Mouse (Mus musculus) CH12.LX (cell line): ENCODE results near the gene H2-Eb2. TPM values are rescaled to one million over a fixed set of nuclear protein-coding genes. Genes with fewer than 3 reads are reported as not detected.

ENCODE experiments used
- DNase-seq: peaks from one replicate; pipeline ENCODE4 v3.0.0-alpha.2; 2013; ENCODE audit errors: extremely low read depth
- H3K27ac ChIP-seq: 2 replicates; pipeline ENCODE4 v1.5.1; 2012; ENCODE audit warnings: low read depth, mild to moderate bottlenecking, control low read depth, moderate library complexity; ENCODE audit not compliant: insufficient read depth
- H3K27me3 ChIP-seq: replicated peaks from 2 replicates; pipeline ENCODE3; 2012; ENCODE audit warnings: inconsistent platforms
- H3K36me3 ChIP-seq, 2 experiments: replicated peaks in 1 of 2; 2 replicates each; pipeline versions ENCODE3 to v1.6.1; 2012; ENCODE audit warnings: inconsistent platforms in 1 of 2, low read length in 1 of 2, mild to moderate bottlenecking in 1 of 2, mixed read lengths in 1 of 2, moderate library complexity in 1 of 2; ENCODE audit not compliant: control insufficient read depth in 1 of 2, insufficient read depth in 1 of 2
- H3K4me1 ChIP-seq, 2 experiments: 2 replicates each; pipeline ENCODE4 v1.6.1; 2012; ENCODE audit warnings: inconsistent platforms in 1 of 2, moderate library complexity in 1 of 2; ENCODE audit not compliant: insufficient read depth in 2 of 2, control insufficient read depth in 1 of 2
- H3K4me2 ChIP-seq: 2 replicates; pipeline ENCODE4 v1.6.1; 2012; ENCODE audit warnings: low read depth, mild to moderate bottlenecking, control low read depth; ENCODE audit not compliant: poor library complexity, insufficient read depth, severe bottlenecking
- H3K4me3 ChIP-seq, 3 experiments: fragments of 150-350 bp in 1 of 3; sonication (generic) in 1 of 3; replicated peaks in 1 of 3; 2 replicates each; pipeline versions ENCODE3 to v1.5.1; 2011 to 2012; ENCODE audit warnings: low read depth in 2 of 3, low read length in 2 of 3, mild to moderate bottlenecking in 2 of 3, moderate library complexity in 2 of 3, control low read depth in 1 of 3, improper control_type of control experiment in 1 of 3, inconsistent platforms in 1 of 3, mixed read lengths in 1 of 3; ENCODE audit not compliant: poor library complexity in 1 of 3
- H3K79me2 ChIP-seq: replicated peaks from 2 replicates; pipeline ENCODE4 v1.6.1; 2012; ENCODE audit warnings: mild to moderate bottlenecking, moderate library complexity; ENCODE audit not compliant: control insufficient read depth, poor library complexity, insufficient read depth, severe bottlenecking; ENCODE audit errors: extremely low read depth
- H3K9ac ChIP-seq: 2 replicates; pipeline ENCODE4 v1.6.1; 2012; ENCODE audit warnings: low read depth, mild to moderate bottlenecking, control low read depth, moderate library complexity; ENCODE audit not compliant: insufficient read depth
- H3K9me3 ChIP-seq: replicated peaks from 2 replicates; pipeline ENCODE3; 2012; ENCODE audit warnings: low read length, inconsistent platforms, mixed read lengths
- BHLHE40 ChIP-seq: IDR thresholded peaks from 2 replicates; pipeline ENCODE4 v1.6.1; 2011; ENCODE audit warnings: mild to moderate bottlenecking, low read depth, low read length, improper control_type of control experiment
- CHD1 ChIP-seq: IDR thresholded peaks from 2 replicates; pipeline ENCODE4 v1.6.1; 2012; ENCODE audit warnings: low read depth, low read length, improper control_type of control experiment, inconsistent platforms
- E2F4 ChIP-seq: IDR thresholded peaks from 2 replicates; pipeline ENCODE4 v1.6.1; 2011; ENCODE audit warnings: low read depth, low read length, improper control_type of control experiment; ENCODE audit not compliant: insufficient replicate concordance
- EP300 ChIP-seq: IDR thresholded peaks from 2 replicates; pipeline ENCODE4 v1.6.1; 2011; ENCODE audit warnings: low read length, improper control_type of control experiment
- ETS1 ChIP-seq: conservative IDR thresholded peaks from 2 replicates; pipeline ENCODE4 v1.6.1; 2012; ENCODE audit warnings: low read depth, mild to moderate bottlenecking, inconsistent platforms, low read length, improper control_type of control experiment, moderate library complexity
- GABPA ChIP-seq: IDR thresholded peaks from 2 replicates; pipeline ENCODE4 v1.6.1; 2012; ENCODE audit warnings: low read depth, low read length, improper control_type of control experiment, inconsistent platforms; ENCODE audit not compliant: insufficient replicate concordance
- IRF4 ChIP-seq: IDR thresholded peaks from 2 replicates; pipeline ENCODE4 v1.6.1; 2014; ENCODE audit warnings: low read depth, mild to moderate bottlenecking, inconsistent platforms, low read length, improper control_type of control experiment
- JUN ChIP-seq: IDR thresholded peaks from 2 replicates; pipeline ENCODE4 v1.6.1; 2011; ENCODE audit warnings: low read depth, mild to moderate bottlenecking, low read length, improper control_type of control experiment, moderate library complexity; ENCODE audit not compliant: insufficient read depth
- JUND ChIP-seq: conservative IDR thresholded peaks from 2 replicates; pipeline ENCODE4 v1.6.1; 2011; ENCODE audit warnings: low read depth, low read length, improper control_type of control experiment
- KAT2A ChIP-seq: IDR thresholded peaks from 2 replicates; pipeline ENCODE4 v1.6.1; 2012; ENCODE audit warnings: low read length, improper control_type of control experiment, inconsistent platforms; ENCODE audit not compliant: insufficient replicate concordance
- MAX ChIP-seq: IDR thresholded peaks from 2 replicates; pipeline ENCODE4 v1.6.1; 2011; ENCODE audit warnings: low read length, improper control_type of control experiment
- MAZ ChIP-seq: IDR thresholded peaks from 2 replicates; pipeline ENCODE4 v1.6.1; 2012; ENCODE audit warnings: low read depth, mild to moderate bottlenecking, inconsistent platforms, low read length, improper control_type of control experiment, moderate library complexity
- MXI1 ChIP-seq: IDR thresholded peaks from 2 replicates; pipeline ENCODE4 v1.6.1; 2011; ENCODE audit warnings: mild to moderate bottlenecking, low read depth, low read length, improper control_type of control experiment
- MYC ChIP-seq: IDR thresholded peaks from 2 replicates; pipeline ENCODE4 v1.6.1; 2011; ENCODE audit warnings: low read depth, mild to moderate bottlenecking, improper control_type of control experiment, low read length
- SMC3 ChIP-seq: IDR thresholded peaks from 2 replicates; pipeline ENCODE4 v1.6.1; 2011; ENCODE audit warnings: low read depth, low read length, improper control_type of control experiment
- TCF12 ChIP-seq: IDR thresholded peaks from 2 replicates; pipeline ENCODE4 v1.6.1; 2014; ENCODE audit warnings: low read depth, mild to moderate bottlenecking, inconsistent platforms, low read length, improper control_type of control experiment
- USF2 ChIP-seq: conservative IDR thresholded peaks from 2 replicates; pipeline ENCODE4 v1.6.1; 2011; ENCODE audit warnings: low read depth, low read length, improper control_type of control experiment
- ZC3H11A ChIP-seq: IDR thresholded peaks from 2 replicates; pipeline ENCODE4 v1.6.1; 2012; ENCODE audit warnings: low read depth, mild to moderate bottlenecking, inconsistent platforms, low read length, improper control_type of control experiment
- ZKSCAN1 ChIP-seq: IDR thresholded peaks from 2 replicates; pipeline ENCODE4 v1.6.1; 2012; ENCODE audit warnings: low read depth, inconsistent platforms, low read length, improper control_type of control experiment, borderline replicate concordance
- ZMIZ1 ChIP-seq: IDR thresholded peaks from 2 replicates; pipeline ENCODE4 v1.6.1; 2012; ENCODE audit warnings: low read depth, mild to moderate bottlenecking, inconsistent platforms, low read length, improper control_type of control experiment
- dilution Hi-C: fragments of 300-500 bp; cut with MboI; formaldehyde crosslinking; loops from 2 replicates; pipeline ENCODE4 v1.14.3; 2020; ENCODE audit warnings: low sequenced_read_pairs; ENCODE audit not compliant: extremely low pct_unique_long_range_greater_than_20kb, extremely low pct_ligation_motif_present
- in situ Hi-C: fragments of 300-500 bp; cut with MboI; formaldehyde crosslinking; loops from 3 replicates; pipeline ENCODE4 v1.14.3; 2019; ENCODE audit warnings: low sequenced_read_pairs, low pct_ligation_motif_present, low pct_unique_long_range_greater_than_20kb, mixed read lengths
- polyA plus RNA-seq: library from polyadenylated mRNA; unstranded; fragments of >175 nt; gene quantifications from 2 replicates; pipeline ENCODE4 v1.2.1, GENCODE M21; 2012; ENCODE audit warnings: low read depth; ENCODE audit not compliant: insufficient read length
- total RNA-seq, 2 experiments: library from RNA; depleted of rRNA; stranded (reverse); fragments of 300-350 nt in 1 of 2; fragments of >200 nt in 1 of 2; gene quantifications; 2 replicates each; pipeline ENCODE4 v1.2.3; 2012 to 2014

The H2-Eb2 gene
- total and polyA plus RNA-seq, 3 experiments = 5.8 to 11.4 (median 10.9) TPM

GRCm38 (mm10) chr17:34373055-34373709, 47.7 kb downstream of the H2-Eb2 start:
- peaks cover 0 to 4% of the 10 kb centered on the region in 2 experiments for H3K36me3 ChIP-seq
- H3K4me3 ChIP-seq = no peak overlapping the region
- no peak overlapping the region for H3K27ac ChIP-seq
- H3K79me2 ChIP-seq = no peaks in the 10 kb centered on the region
- H3K9me3 ChIP-seq = peaks cover 4% of the 10 kb centered on the region
- no peak overlapping the region for H3K9ac ChIP-seq
- dilution Hi-C loops = no loop called here
- H3K4me1 ChIP-seq = peaks cover 15 to 30% of the 10 kb centered on the region in 2 experiments
- TF ChIP-seq MAZ (no peak), EP300 (peak; percentile 13; the same call in 1 of the 2 replicates), TCF12 (no peak), IRF4 (0 out of 2 replicates have a peak, but pooled peaks have one; percentile 24), MYC (0 out of 2 replicates have a peak, but pooled peaks have one; percentile 26)
- TF ChIP-seq, all 38 proteins: peak for 3
- in situ Hi-C loops = no loop called here
- no peak for DNase-seq
- Histone ChIP-seq H3K4me2 (no peak overlapping the region), H3K27me3 (no peaks in the 10 kb centered on the region)

- TF ChIP-seq IRF4 = no peak
- no peak for TF ChIP-seq USF2
- no peak for TF ChIP-seq ZKSCAN1
- no peak for TF ChIP-seq MYC
- TF ChIP-seq MXI1 = no peak
- no peak for TF ChIP-seq MAX
- no peak for TF ChIP-seq CHD1
- TF ChIP-seq EP300 = no peak
- TF ChIP-seq ZC3H11A = no peak
- no peak for TF ChIP-seq ZMIZ1
- no peak for TF ChIP-seq TCF12
- no peak for TF ChIP-seq ETS1
- no peak for TF ChIP-seq E2F4
- TF ChIP-seq SMC3 = no peak
- TF ChIP-seq JUN = no peak
- no peak for TF ChIP-seq BHLHE40
- TF ChIP-seq JUND = no peak
- no peak for TF ChIP-seq KAT2A
- no peak for TF ChIP-seq GABPA
- no peak within 1 kb of the TSS for H3K9ac ChIP-seq
- peaks cover 21 to 39% of the 10 kb centered on the region in 2 experiments for H3K4me1 ChIP-seq
- H3K4me2 ChIP-seq = no peak within 1 kb of the TSS; the same call in 1 of the 2 replicates
- in situ Hi-C loops = no loop called here
- dilution Hi-C loops = no loop called here
- no peaks in the 10 kb centered on the region for H3K27me3 ChIP-seq
- no peaks in the 10 kb centered on the region for H3K79me2 ChIP-seq
- H3K36me3 ChIP-seq = peaks cover 0 to 2% of the 10 kb centered on the region in 2 experiments
- H3K27ac ChIP-seq = no peak within 1 kb of the TSS
- no peak for DNase-seq
- peaks cover 4% of the 10 kb centered on the region for H3K9me3 ChIP-seq
- no peak within 1 kb of the TSS for H3K4me3 ChIP-seq
These were observed 51.4 kb downstream of the H2-Eb2 start, which contains the start of gene Btnl1 for GRCm38 (mm10) chr17:34376847-34377246. TSS of gene Btnl1 (plus strand) at chr17:34377132.
